Mouse (Mus musculus): ENCODE measurements around the gene BC030867.
"Not testable (repeated sequence)": the region's sequence is repeated elsewhere in the genome, so short reads cannot be mapped to it uniquely, and the experiment has no call there.

BC030867 gene

GRCm38 (mm10) chr11:102258095-102258494 is 9.4 kb downstream of the BC030867 start:
- no peak for DNase-seq

GRCm38 (mm10) chr11:102258521-102258920 is 9.8 kb downstream of the BC030867 start:
- no peak for DNase-seq

GRCm38 (mm10) chr11:102263211-102263610 is 14.5 kb downstream of the BC030867 start:
- DNase-seq: no peak

GRCm38 (mm10) chr11:102265816-102266215 is 17.1 kb downstream of the BC030867 start:
- DNase-seq: no peak

- no peak for DNase-seq
These were observed 18.1 kb downstream of the BC030867 start for GRCm38 (mm10) chr11:102266631-102267355.

- DNase-seq: peak; percentile 73
These were observed 18.8 kb downstream of the BC030867 start for GRCm38 (mm10) chr11:102267480-102267879.

- no peak for DNase-seq
These were observed 20.0 kb downstream of the BC030867 start, which contains the start of gene Asb16 for GRCm38 (mm10) chr11:102268520-102269244. TSS of gene Asb16 (plus strand) at chr11:102268743.

- DNase-seq: no peak
These were observed 27.8 kb downstream of the BC030867 start for GRCm38 (mm10) chr11:102276411-102276915.

- DNase-seq: no peak
These were observed 29.1 kb downstream of the BC030867 start for GRCm38 (mm10) chr11:102277754-102278153.

GRCm38 (mm10) chr11:102279595-102279994 is 30.9 kb downstream of the BC030867 start:
- no peak for DNase-seq

GRCm38 (mm10) chr11:102280267-102280666 is 31.6 kb downstream of the BC030867 start:
- not testable (repeated sequence) for DNase-seq

GRCm38 (mm10) chr11:102283922-102284321 is 35.2 kb downstream of the BC030867 start:
- no peak for DNase-seq

GRCm38 (mm10) chr11:102284501-102285094 is 35.9 kb downstream of the BC030867 start, which contains the start of gene Tmub2:
TSS of gene Tmub2 (plus strand) at chr11:102284931.
- peak; percentile 94 for DNase-seq

GRCm38 (mm10) chr11:102285095-102285834 is 36.6 kb downstream of the BC030867 start:
- DNase-seq: no peak

GRCm38 (mm10) chr11:102287485-102287884 is 38.8 kb downstream of the BC030867 start:
- DNase-seq: no peak

- DNase-seq: no peak
These were observed 39.5 kb downstream of the BC030867 start for GRCm38 (mm10) chr11:102288027-102288804.

GRCm38 (mm10) chr11:102288913-102289312 is 40.2 kb downstream of the BC030867 start:
- DNase-seq: no peak

- no peak for DNase-seq
These were observed 40.9 kb downstream of the BC030867 start for GRCm38 (mm10) chr11:102289511-102290100.

- no peak for DNase-seq
These were observed 41.5 kb downstream of the BC030867 start for GRCm38 (mm10) chr11:102290141-102290540.

- no peak for DNase-seq
These were observed 42.4 kb downstream of the BC030867 start for GRCm38 (mm10) chr11:102291051-102291535.

GRCm38 (mm10) chr11:102293971-102294370 is 45.3 kb downstream of the BC030867 start:
- DNase-seq: no peak

Data from right cerebral cortex, postnatal 14 days (tissue).